Mouse (Mus musculus) heart, adult 11 months (tissue): ENCODE results near the gene Sv2b.

ENCODE experiments used
- DNase-seq: peaks from one replicate; pipeline ENCODE4 v3.0.0; 2022

Gene Sv2b

GRCm38 (mm10) chr7:75080163-75080562 is 228.9 kb downstream of the Sv2b start:
- DNase-seq = no peak

- DNase-seq = no peak
Measured at GRCm38 (mm10) chr7:75077560-75078208, 231.4 kb downstream of the Sv2b start.
